Mouse (Mus musculus): Measurements from ENCODE around the gene Gal3st3. TPM values are rescaled to one million over a fixed set of nuclear protein-coding genes. Genes with fewer than 3 reads are reported as not detected.

The Gal3st3 gene
- polyA plus RNA-seq (2015; fragmentation: Nextera tagmentation; extraction: Ambion mirVana), result 40.4 and 48.8 TPM in 2 replicates

DNA sequence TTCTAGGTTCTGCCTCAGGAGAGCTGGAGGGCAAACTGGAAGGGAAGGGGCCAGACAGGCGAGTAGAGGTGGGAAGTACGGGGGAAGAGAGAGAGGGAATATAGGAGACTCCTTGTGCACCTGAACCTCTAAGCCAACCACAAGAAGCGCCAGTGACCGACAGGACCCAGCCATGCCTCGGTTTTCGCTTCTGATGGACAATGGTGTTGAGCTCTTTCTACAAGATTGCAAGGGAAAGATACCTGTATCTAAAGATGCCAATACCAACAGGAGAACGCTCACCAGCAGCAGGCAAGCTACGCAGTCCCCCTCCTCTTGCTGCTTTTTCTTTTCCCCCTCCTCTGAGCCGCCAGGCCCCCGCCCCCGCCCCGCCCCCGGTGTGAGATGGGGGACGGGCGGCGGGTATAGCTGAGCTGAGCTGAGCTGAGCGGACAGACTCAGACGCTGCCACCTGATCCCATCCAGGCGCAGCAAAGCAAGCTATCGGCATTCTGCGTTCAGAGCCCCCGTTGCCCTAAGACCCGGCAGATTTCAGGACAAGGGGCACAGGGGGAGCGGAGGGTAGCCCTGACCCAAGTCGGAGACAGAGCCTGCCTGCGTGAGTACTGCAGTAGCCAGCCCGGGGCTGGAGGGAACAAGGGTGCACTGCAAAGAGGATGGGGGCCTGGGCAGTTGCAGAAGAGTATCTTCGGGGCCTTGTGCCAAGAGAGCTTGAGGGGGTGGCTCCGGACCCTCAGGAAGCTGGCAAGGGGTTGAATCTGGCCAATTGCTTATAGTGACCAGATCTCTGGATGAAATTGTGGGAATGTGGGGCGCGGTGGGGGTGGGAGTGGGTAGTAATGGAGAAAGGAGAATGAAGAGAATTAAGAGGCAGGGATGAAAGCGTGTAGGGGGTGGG is at the start of gene Gal3st3:
Gene Gal3st3 (plus strand): TSS at position 429 of the 898 bp plus-strand sequence.
- no peaks in the 10 kb centered on the region for H3K9me3 ChIP-seq
- H3K4me3 ChIP-seq, result peak within 1 kb of the TSS; percentile 74
- peak; percentile 71 for ATAC-seq (ENCODE audit: low FRiP score, low read depth)
- H3K4me2 ChIP-seq, result peak within 1 kb of the TSS; percentile 65
- peak within 1 kb of the TSS; percentile 73 for H3K9ac ChIP-seq
- peak within 1 kb of the TSS; percentile 90 for H3K27ac ChIP-seq (replicated peaks)
- peaks cover 4% of the 10 kb centered on the region for H3K36me3 ChIP-seq
- no peaks in the 10 kb centered on the region for H3K27me3 ChIP-seq
- 4% methylated on average over 27 of the region's 32 CpGs for WGBS
- H3K4me1 ChIP-seq (replicated peaks), result peaks cover 61% of the 10 kb centered on the region

DNA sequence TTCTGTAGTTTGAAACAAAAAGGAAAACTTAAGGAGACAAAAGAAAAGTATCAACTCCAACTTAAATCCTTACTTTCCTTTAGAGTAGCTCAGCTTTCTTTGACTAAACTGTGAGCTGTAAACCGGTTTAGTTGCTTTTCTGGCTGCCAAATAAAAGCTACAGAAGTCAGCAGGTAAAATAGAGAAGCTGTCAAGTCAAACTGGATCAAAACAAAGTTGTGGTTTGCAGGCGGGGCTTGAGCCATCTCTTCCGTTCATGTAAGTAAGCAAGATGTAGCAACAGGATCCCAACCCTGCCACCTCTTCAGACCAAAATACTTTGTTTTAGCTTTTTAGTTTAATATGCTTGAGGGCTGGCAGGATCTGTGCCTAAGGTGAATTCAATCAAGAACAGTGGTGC is 41.0 kb upstream of the Gal3st3 start:
- H3K9me3 ChIP-seq, result no peaks in the 10 kb centered on the region
- H3K4me3 ChIP-seq, result no peak overlapping the region
- H3K27ac ChIP-seq (replicated peaks), result no peak overlapping the region
- 54% methylated on average over 3 of the region's 3 CpGs for WGBS
- no peaks in the 10 kb centered on the region for H3K36me3 ChIP-seq
- H3K4me2 ChIP-seq, result no peak overlapping the region
- no peaks in the 10 kb centered on the region for H3K4me1 ChIP-seq (replicated peaks)
- no peak overlapping the region for H3K9ac ChIP-seq
- no peaks in the 10 kb centered on the region for H3K27me3 ChIP-seq
- no peak for ATAC-seq (ENCODE audit: low FRiP score, low read depth)

DNA sequence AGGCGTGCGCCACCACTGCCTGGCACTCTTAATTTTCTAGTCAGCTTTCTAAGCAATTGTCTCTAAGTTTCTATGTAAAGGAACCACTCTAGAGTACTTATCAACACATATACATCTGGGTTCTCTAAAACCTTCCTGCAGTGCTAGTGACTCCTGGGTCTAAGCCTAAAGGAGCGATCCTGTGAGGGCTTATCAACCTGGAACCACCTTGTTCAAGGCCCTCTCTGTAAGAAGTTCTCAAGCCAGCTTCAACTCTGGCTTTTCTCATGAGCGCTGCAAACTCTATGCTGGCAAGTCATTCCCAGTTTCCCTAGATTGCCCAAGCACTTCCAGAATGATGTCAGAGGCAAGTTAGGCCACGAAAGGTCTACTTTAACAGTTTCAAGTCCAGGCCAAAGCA is 31.1 kb upstream of the Gal3st3 start:
- Histone ChIP-seq H3K4me1 (replicated peaks) (peaks cover 32% of the 10 kb centered on the region), H3K9me3 (no peaks in the 10 kb centered on the region), H3K4me3 (no peak overlapping the region), H3K4me2 (no peak overlapping the region), H3K27ac (replicated peaks) (no peak overlapping the region), H3K9ac (no peak overlapping the region), H3K27me3 (no peaks in the 10 kb centered on the region), H3K36me3 (no peaks in the 10 kb centered on the region)
- WGBS, result 95% methylated on average over 5 of the region's 5 CpGs
- no peak for ATAC-seq (ENCODE audit: low FRiP score, low read depth)

DNA sequence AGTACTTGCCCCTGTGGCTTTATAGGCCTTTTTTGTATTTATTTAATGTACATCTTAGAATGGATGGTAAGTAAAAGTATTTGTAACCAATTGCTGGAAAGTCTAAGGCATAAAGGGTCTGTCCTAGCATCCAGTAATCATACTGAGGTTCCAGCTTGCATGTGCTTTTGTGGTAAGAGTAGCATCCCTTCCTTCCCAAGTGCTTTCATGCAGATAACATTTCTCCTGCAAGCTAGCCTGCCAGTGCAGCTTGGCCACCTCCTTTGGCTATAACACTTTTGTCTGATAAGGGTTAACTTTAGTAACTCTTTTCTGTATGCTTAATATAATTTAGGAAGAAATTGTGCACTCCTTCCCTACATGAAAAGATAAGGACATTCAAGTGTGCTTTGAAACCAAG is 30.1 kb upstream of the Gal3st3 start:
- no peak for ATAC-seq (ENCODE audit: low FRiP score, low read depth)
- H3K36me3 ChIP-seq, result no peaks in the 10 kb centered on the region

DNA sequence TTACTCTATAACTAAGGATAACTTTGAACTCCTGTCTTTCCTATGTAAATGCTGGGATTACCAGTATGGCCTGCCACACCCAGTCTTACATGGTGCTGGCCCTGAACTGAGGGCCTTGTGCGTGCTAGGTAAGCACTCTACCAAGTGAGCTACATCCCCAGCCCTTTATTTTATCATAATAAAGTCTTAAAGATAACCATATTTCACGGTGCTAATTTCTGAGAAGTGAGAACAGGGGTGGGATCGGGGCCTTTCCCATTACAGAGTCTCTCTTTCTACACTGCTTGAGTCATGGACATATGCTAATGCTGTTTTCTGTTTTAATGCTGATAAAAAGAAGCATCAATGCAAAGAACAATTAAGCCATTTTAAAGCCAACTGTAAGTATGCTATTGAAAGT is 29.3 kb upstream of the Gal3st3 start:
- peaks cover 1% of the 10 kb centered on the region for H3K36me3 ChIP-seq
- peaks cover 41% of the 10 kb centered on the region for H3K4me1 ChIP-seq (replicated peaks)
- H3K4me3 ChIP-seq, result no peak overlapping the region
- no peak overlapping the region for H3K4me2 ChIP-seq
- WGBS, result 98% methylated on average over 3 of the region's 3 CpGs
- H3K27ac ChIP-seq (replicated peaks), result no peak overlapping the region
- ATAC-seq (ENCODE audit: low FRiP score, low read depth), result no peak
- no peaks in the 10 kb centered on the region for H3K27me3 ChIP-seq
- H3K9ac ChIP-seq, result no peak overlapping the region
- H3K9me3 ChIP-seq, result no peaks in the 10 kb centered on the region

More for the DNA sequence above, 30.1 kb upstream of the Gal3st3 start:
- no peak overlapping the region for H3K4me3 ChIP-seq
- H3K9me3 ChIP-seq, result no peaks in the 10 kb centered on the region
- H3K27ac ChIP-seq (replicated peaks), result no peak overlapping the region
- H3K4me1 ChIP-seq (replicated peaks), result peaks cover 33% of the 10 kb centered on the region
- H3K4me2 ChIP-seq, result no peak overlapping the region
- H3K27me3 ChIP-seq, result no peaks in the 10 kb centered on the region
- no peak overlapping the region for H3K9ac ChIP-seq

DNA sequence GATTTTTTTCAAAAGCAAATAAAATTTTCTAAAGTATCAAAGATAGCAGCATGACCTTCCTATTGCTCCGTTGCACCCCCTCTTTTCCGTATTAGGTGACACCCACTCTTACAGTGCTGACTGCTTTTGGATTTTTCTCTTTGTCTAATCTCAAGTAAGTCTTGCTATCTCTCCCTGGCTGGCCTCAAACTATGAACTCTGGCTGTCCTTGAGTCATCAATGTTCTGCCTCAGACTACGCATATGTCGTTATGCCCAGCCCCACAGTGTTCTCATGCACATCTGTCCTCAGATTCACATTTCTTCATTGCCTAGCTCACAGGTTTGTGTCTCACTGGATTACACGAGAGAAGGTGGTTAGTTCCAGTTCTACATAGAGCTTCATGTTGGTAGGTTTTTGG is 28.7 kb upstream of the Gal3st3 start:
- H3K36me3 ChIP-seq, result peaks cover 6% of the 10 kb centered on the region
- no peaks in the 10 kb centered on the region for H3K9me3 ChIP-seq
- ATAC-seq (ENCODE audit: low FRiP score, low read depth), result no peak
- no peak overlapping the region for H3K27ac ChIP-seq (replicated peaks)
- no peak overlapping the region for H3K4me3 ChIP-seq
- H3K9ac ChIP-seq, result no peak overlapping the region
- H3K4me2 ChIP-seq, result no peak overlapping the region
- H3K4me1 ChIP-seq (replicated peaks), result peaks cover 45% of the 10 kb centered on the region
- 90% methylated on average over 5 of the region's 5 CpGs for WGBS
- no peaks in the 10 kb centered on the region for H3K27me3 ChIP-seq

DNA sequence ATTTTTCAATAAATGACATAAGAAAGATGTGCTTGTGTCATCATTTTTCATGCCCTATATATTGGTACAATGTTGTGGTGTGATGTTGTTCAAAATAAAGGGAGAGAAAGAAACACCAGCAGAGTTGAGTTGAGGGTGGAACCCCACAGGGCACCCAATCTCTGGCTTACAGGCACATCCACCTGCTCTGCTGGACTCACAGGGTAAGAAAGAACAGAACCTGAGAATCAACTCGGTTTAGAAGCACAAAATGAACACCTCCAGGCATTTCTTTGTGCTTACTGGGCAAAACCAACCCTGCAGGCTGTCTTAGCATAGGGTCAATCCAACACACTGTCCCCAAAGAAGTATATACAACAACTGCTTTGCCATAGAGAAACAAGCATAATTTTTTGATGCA is 26.7 kb upstream of the Gal3st3 start:
- ATAC-seq (ENCODE audit: low FRiP score, low read depth), result no peak
- WGBS, result 34% methylated on average over 1 of the region's 1 CpGs
- H3K9ac ChIP-seq, result no peak overlapping the region

DNA sequence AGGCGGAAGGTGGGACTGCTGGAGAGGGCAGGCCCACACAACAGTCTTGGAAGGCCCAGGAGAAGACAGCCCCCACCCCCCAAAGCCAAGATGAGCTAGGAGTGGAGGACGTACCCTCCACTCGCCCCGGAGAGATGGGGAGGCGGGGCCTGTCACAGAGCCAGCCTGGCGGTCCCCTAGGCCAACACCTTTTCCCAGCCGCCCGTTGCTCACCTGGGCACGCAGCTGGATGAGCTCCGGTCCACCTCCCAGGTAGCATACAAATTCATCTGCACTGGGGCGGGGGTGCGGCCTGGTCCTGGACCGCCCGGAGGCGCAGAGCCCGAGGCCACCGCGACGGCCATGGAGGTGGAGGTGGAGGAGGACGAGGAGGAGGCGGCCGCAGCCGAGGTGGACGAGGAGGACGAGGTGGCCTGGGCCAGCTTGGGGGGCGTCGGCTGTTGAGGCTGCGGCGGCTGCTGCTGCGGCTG is 25.8 kb upstream of the Gal3st3 start:
- Histone ChIP-seq H3K36me3 (peaks cover 26% of the 10 kb centered on the region), H3K27ac (replicated peaks) (peak overlapping the region; percentile 94), H3K9me3 (no peaks in the 10 kb centered on the region), H3K4me2 (peak overlapping the region; percentile 73), H3K4me3 (peak overlapping the region; percentile 82), H3K4me1 (replicated peaks) (peaks cover 45% of the 10 kb centered on the region), H3K27me3 (no peaks in the 10 kb centered on the region), H3K9ac (peak overlapping the region; percentile 91)
- ATAC-seq (ENCODE audit: low FRiP score, low read depth), result peak; percentile 64
- 0% methylated on average over 28 of the region's 30 CpGs for WGBS

More for the DNA sequence above, 26.7 kb upstream of the Gal3st3 start:
- no peaks in the 10 kb centered on the region for H3K27me3 ChIP-seq
- no peak overlapping the region for H3K27ac ChIP-seq (replicated peaks)
- peaks cover 22% of the 10 kb centered on the region for H3K36me3 ChIP-seq
- H3K4me3 ChIP-seq, result peak overlapping the region; percentile 82
- no peaks in the 10 kb centered on the region for H3K9me3 ChIP-seq
- H3K4me1 ChIP-seq (replicated peaks), result peaks cover 45% of the 10 kb centered on the region
- peak overlapping the region; percentile 73 for H3K4me2 ChIP-seq

DNA sequence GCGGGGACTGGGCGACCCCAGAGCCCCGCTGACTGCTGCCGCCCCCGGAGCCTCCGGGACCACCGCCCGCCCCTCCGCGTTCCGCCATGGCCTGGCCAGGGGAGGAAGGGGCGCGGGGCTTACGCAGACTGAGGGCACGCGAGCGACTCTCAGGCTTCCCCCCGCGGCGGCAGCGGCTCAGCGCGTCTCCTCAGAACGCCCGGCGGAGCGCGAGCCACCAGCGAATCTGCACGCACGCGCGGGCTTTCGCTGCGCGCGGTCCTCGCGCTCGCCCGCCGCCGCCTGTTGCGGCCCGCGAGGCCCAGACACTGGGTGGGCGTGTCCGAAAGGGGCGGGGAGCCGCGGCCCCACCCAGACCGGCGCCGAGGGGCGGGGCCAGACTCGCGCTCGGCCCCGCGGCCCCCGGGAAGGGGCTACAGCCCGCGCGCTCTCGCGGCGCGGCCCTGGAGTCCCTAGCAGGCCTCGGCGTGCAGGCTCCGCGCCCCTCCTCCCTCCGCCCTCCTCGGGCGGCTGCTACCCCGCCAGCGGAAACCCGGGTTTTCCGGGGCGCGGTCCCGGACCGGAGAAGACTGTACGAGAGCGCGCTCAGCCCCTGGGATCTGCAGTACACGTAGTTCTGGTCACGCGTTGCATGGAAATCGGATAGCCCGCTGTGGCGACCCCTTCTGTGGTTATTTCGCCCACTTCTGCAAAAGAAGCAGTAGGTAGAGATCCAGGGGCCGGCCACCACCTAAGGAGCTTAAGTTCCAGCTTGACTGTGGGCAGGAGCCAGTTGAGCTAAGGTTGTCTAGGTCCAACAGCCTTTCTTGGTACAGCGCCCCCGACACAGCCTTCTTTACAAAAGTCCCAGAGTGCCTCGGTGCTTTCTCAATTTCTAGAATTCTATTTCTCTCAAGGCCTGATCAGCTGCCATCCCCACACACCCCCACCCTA is 25.1 kb upstream of the Gal3st3 start, which contains the start of gene Pacs1:
Gene Pacs1 (minus strand): TSS at position 319 of the 933 bp plus-strand sequence.
- Histone ChIP-seq H3K4me3 (peak within 1 kb of the TSS; percentile 82), H3K27me3 (no peaks in the 10 kb centered on the region), H3K4me1 (replicated peaks) (peaks cover 45% of the 10 kb centered on the region), H3K9me3 (no peaks in the 10 kb centered on the region), H3K9ac (peak within 1 kb of the TSS; percentile 91), H3K4me2 (peak within 1 kb of the TSS; percentile 73), H3K27ac (replicated peaks) (peak within 1 kb of the TSS; percentile 94), H3K36me3 (peaks cover 33% of the 10 kb centered on the region)
- WGBS, result under 1% methylated on average over 58 of the region's 97 CpGs
- peak; percentile 92 for ATAC-seq (ENCODE audit: low FRiP score, low read depth)

DNA sequence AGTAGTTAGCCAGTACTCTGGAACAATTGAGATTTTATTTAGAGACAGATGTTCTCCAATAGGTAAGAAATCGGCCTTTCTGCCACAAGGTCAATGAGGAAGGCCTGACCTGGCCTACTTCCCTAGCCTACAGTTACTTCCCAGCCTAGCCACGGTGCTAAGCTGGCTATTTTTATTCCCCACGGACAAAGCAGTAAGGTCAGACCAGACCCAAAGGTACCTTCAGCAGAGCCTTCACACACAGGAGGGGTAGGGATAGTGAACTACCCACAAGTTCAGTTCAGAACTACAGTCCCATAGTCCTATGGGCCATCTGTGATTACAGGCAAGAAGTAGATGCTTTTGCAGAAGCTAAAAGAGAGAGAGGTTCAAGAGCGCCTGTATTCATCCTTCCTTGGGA is 24.2 kb upstream of the Gal3st3 start:
- H3K9me3 ChIP-seq, result no peaks in the 10 kb centered on the region
- no peak for ATAC-seq (ENCODE audit: low FRiP score, low read depth)
- WGBS, result 75% methylated on average over 4 of the region's 4 CpGs
- peak overlapping the region; percentile 82 for H3K4me3 ChIP-seq
- no peak overlapping the region for H3K9ac ChIP-seq
- peak overlapping the region; percentile 94 for H3K27ac ChIP-seq (replicated peaks)
- no peaks in the 10 kb centered on the region for H3K27me3 ChIP-seq
- H3K4me2 ChIP-seq, result peak overlapping the region; percentile 73
- H3K4me1 ChIP-seq (replicated peaks), result peaks cover 40% of the 10 kb centered on the region
- H3K36me3 ChIP-seq, result peaks cover 41% of the 10 kb centered on the region

DNA sequence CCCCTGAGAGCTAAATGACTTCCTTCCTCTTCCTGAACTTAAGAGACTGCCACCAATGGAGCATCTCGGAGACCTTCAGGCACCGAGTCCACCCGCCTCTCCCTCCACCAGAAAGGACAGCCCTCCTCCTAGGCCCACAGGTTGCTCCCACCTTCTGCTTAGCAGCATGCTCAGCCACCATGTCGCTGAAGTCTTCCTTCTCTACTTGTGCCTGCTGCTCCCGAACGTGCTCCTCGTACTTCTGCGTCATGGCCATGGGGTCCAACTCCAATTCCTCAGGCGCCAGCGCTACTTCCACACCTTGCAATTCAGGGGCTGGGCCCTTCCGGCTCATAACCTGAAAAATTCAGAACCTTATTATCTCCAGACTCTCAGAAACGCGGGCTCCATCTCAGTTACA is 23.5 kb upstream of the Gal3st3 start:
- ATAC-seq (ENCODE audit: low FRiP score, low read depth), result no peak
- Histone ChIP-seq H3K4me3 (no peak overlapping the region), H3K27ac (replicated peaks) (0 out of 2 replicates have a peak overlapping the region, but pooled peaks have one; percentile 94), H3K4me1 (replicated peaks) (peaks cover 36% of the 10 kb centered on the region), H3K36me3 (peaks cover 48% of the 10 kb centered on the region), H3K27me3 (no peaks in the 10 kb centered on the region), H3K9ac (no peak overlapping the region), H3K9me3 (no peaks in the 10 kb centered on the region), H3K4me2 (no peak overlapping the region)
- WGBS, result 94% methylated on average over 12 of the region's 13 CpGs
